In the genomic region with DNA sequence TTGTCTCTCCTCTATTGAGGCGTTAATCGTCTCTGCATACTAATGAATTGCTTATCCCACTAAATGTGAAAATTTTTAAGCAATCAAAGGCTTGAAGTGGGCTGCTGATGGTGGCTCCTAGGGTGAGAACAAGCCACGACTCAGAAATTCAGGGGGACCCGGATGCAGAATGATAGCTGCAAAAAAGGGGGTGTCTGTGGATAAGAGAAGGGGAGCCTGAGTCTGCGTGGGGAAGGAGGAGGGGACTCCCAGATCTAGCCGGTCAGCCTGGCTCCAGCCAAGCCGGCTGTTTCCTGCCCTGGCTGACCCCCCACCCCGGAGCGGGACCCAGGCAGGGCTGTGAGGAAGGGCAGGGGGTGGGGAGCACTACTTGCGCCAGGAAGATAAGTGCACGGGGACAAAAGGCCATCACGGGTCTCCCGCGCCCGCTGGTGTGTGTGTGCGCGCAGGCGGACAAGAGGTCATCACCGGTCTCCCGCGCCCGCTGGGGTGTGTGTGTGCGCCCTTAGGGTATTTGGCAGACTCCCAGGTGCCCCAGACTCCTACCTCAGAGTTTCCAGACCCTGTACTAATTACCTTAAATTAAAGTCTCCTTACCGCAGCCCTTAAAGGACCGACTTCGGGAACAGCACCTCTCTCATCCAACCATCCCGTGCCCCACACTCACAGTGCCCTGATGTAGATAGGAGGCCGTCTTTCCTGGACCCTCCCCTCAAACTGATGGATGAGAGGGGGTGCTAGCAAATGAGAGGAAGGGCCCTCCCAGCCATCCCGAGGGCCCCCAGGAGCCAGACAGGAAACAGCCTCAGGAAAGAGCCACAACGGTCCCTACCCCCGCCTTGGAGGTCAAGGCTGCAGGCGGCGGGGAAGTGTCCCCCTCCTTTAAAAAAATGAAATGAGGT, we compare ENCODE assay signal across 8 mouse cellular contexts. TPM values are rescaled to one million over a fixed set of nuclear protein-coding genes. Genes with fewer than 3 reads are reported as not detected.
DNase-seq lines count a peak whose midpoint lies in the region; ATAC-seq lines count a peak whose summit lies in the region.

No protein-coding gene starts in this region.

- H3K4me2 ChIP-seq in forebrain, embryonic 16.5 days (ENCODE audit: low read length), result peak overlapping the region; percentile 99
- peak overlapping the region; percentile 85 for H3K4me2 ChIP-seq in hindbrain, embryonic 11.5 days (replicated peaks; ENCODE audit: low read depth, low read length)
- H3K4me2 ChIP-seq in limb, embryonic 13.5 days (replicated peaks), result peak overlapping the region; percentile 95
- H3K4me2 ChIP-seq in midbrain, embryonic 15.5 days, result peak overlapping the region; percentile 95

- H3K36me3 ChIP-seq in forebrain, embryonic 16.5 days (ENCODE audit: control insufficient read depth, insufficient read depth), result no peaks in the 10 kb centered on the region
- no peaks in the 10 kb centered on the region for H3K36me3 ChIP-seq in hindbrain, embryonic 11.5 days (ENCODE audit: control insufficient read depth, insufficient read depth, low read length)
- peaks cover 3% of the 10 kb centered on the region for H3K36me3 ChIP-seq in limb, embryonic 13.5 days
- no peaks in the 10 kb centered on the region for H3K36me3 ChIP-seq in midbrain, embryonic 15.5 days (replicated peaks)

- no peak for ATAC-seq in forebrain, embryonic 16.5 days
- peak; percentile 26; the same call in 1 of the 2 replicates for ATAC-seq in hindbrain, embryonic 11.5 days (ENCODE audit: low FRiP score)
- no peak for ATAC-seq in limb, embryonic 13.5 days (ENCODE audit: low FRiP score, low read depth)
- no peak; the same call in 1 of the 2 replicates for ATAC-seq in midbrain, embryonic 15.5 days (replicated peaks)

- H3K4me1 ChIP-seq in forebrain, embryonic 16.5 days (replicated peaks; ENCODE audit: control insufficient read depth, insufficient read depth, low read length), result peaks cover 42% of the 10 kb centered on the region
- peaks cover 6% of the 10 kb centered on the region; the same call in 1 of the 2 replicates for H3K4me1 ChIP-seq in hindbrain, embryonic 11.5 days (replicated peaks; ENCODE audit: control insufficient read depth, insufficient read depth, low read length)
- H3K4me1 ChIP-seq in limb, embryonic 13.5 days, result peaks cover 63% of the 10 kb centered on the region
- H3K4me1 ChIP-seq in midbrain, embryonic 15.5 days, result peaks cover 38% of the 10 kb centered on the region

- WGBS in forebrain, embryonic 16.5 days, result 1% methylated on average over 33 of the region's 33 CpGs
- WGBS in hindbrain, embryonic 11.5 days, result under 1% methylated on average over 33 of the region's 33 CpGs
- 1% methylated on average over 33 of the region's 33 CpGs for WGBS in limb, embryonic 13.5 days
- under 1% methylated on average over 31 of the region's 33 CpGs for WGBS in midbrain, embryonic 15.5 days

- peaks cover 6% of the 10 kb centered on the region; the same call in 1 of the 2 replicates for H3K27me3 ChIP-seq in forebrain, embryonic 16.5 days (replicated peaks; ENCODE audit: control insufficient read depth, insufficient read depth, low read length)
- H3K27me3 ChIP-seq in hindbrain, embryonic 11.5 days (ENCODE audit: control insufficient read depth, insufficient read depth, low read length), result no peaks in the 10 kb centered on the region
- no peaks in the 10 kb centered on the region for H3K27me3 ChIP-seq in limb, embryonic 13.5 days
- peaks cover 16% of the 10 kb centered on the region; the same call in 1 of the 2 replicates for H3K27me3 ChIP-seq in midbrain, embryonic 15.5 days (replicated peaks)

- peak overlapping the region; percentile 43 for H3K9ac ChIP-seq in forebrain, embryonic 16.5 days (replicated peaks; ENCODE audit: low read depth, low read length)
- H3K9ac ChIP-seq in hindbrain, embryonic 11.5 days (ENCODE audit: low read depth, low read length), result peak overlapping the region; percentile 92
- H3K9ac ChIP-seq in limb, embryonic 13.5 days, result peak overlapping the region; percentile 69
- peak overlapping the region; percentile 27; the same call in 1 of the 2 replicates for H3K9ac ChIP-seq in midbrain, embryonic 15.5 days

- H3K4me3 ChIP-seq in forebrain, embryonic 16.5 days (replicated peaks; ENCODE audit: low read length), result peak overlapping the region; percentile 72
- H3K4me3 ChIP-seq in hindbrain, embryonic 11.5 days (ENCODE audit: low read depth, low read length), result peak overlapping the region; percentile 87
- H3K4me3 ChIP-seq in limb, embryonic 13.5 days, result peak overlapping the region; percentile 92
- peak overlapping the region; percentile 49 for H3K4me3 ChIP-seq in midbrain, embryonic 15.5 days

- peak; percentile 80 to 89 for DNase-seq in adrenal gland, postnatal 36 days
- peak; percentile 55 for DNase-seq in hindbrain, embryonic 11.5 days (ENCODE audit: low spot score)
- no peak for DNase-seq in cerebellum, postnatal 4 days (ENCODE audit: low spot score in 2 of 2)
- no peak for DNase-seq in layer of hippocampus, adult 8-10 months (ENCODE audit: low spot score in 2 of 2)
- no peak for DNase-seq in cerebellum, adult 11-12 months

- H3K27ac ChIP-seq in forebrain, embryonic 16.5 days (ENCODE audit: low read length), result no peak overlapping the region; the same call in 1 of the 2 replicates
- peak overlapping the region; percentile 18 for H3K27ac ChIP-seq in hindbrain, embryonic 11.5 days (ENCODE audit: low read depth, low read length)
- peak overlapping the region; percentile 99 for H3K27ac ChIP-seq in limb, embryonic 13.5 days
- H3K27ac ChIP-seq in midbrain, embryonic 15.5 days, result no peak overlapping the region

- H3K9me3 ChIP-seq in forebrain, embryonic 16.5 days (ENCODE audit: control insufficient read depth, low read length), result no peaks in the 10 kb centered on the region
- H3K9me3 ChIP-seq in hindbrain, embryonic 11.5 days (ENCODE audit: control insufficient read depth, low read length), result no peaks in the 10 kb centered on the region
- H3K9me3 ChIP-seq in limb, embryonic 13.5 days, result no peaks in the 10 kb centered on the region
- no peaks in the 10 kb centered on the region for H3K9me3 ChIP-seq in midbrain, embryonic 15.5 days

RNA-seq across cellular contexts. Expression of a gene that starts 1.2 kb away (rescaled TPM):
- 10 to 100 TPM; 59.4 to 60.6 TPM for total RNA-seq in adrenal gland, postnatal 36 days (2021)
- polyA plus RNA-seq in forebrain, embryonic 16.5 days (2015; fragmentation: Nextera tagmentation; extraction: Ambion mirVana), result 6.1 and 8.1 TPM in 2 replicates
- polyA plus RNA-seq in hindbrain, embryonic 11.5 days (2014; fragmentation: Nextera tagmentation; extraction: Ambion mirVana), result 21.0 and 21.3 TPM in 2 replicates
- 76.5 and 82.3 TPM in 2 replicates for polyA plus RNA-seq in limb, embryonic 13.5 days (2015; fragmentation: Nextera tagmentation; extraction: Ambion mirVana)
- 6.8 and 8.7 TPM in 2 replicates for polyA plus RNA-seq in midbrain, embryonic 15.5 days (2015; fragmentation: Nextera tagmentation; extraction: Ambion mirVana)
- total RNA-seq in layer of hippocampus, adult 8-10 months (2022), result 1 to 10 TPM; 5.6 to 7.2 (median 5.9) TPM

RNA-seq across cellular contexts. Expression of a gene that starts 15.3 kb away (rescaled TPM):
- total RNA-seq in adrenal gland, postnatal 36 days (2021), result 10 to 100 TPM in 1 of 2 experiments, 1 to 10 TPM in 1; 8.0 to 11.5 TPM
- polyA plus RNA-seq in forebrain, embryonic 16.5 days (2015; fragmentation: Nextera tagmentation; extraction: Ambion mirVana), result 17.7 and 26.0 TPM in 2 replicates
- 7.1 and 7.5 TPM in 2 replicates for polyA plus RNA-seq in hindbrain, embryonic 11.5 days (2014; fragmentation: Nextera tagmentation; extraction: Ambion mirVana)
- 17.2 and 17.9 TPM in 2 replicates for polyA plus RNA-seq in limb, embryonic 13.5 days (2015; fragmentation: Nextera tagmentation; extraction: Ambion mirVana)
- polyA plus RNA-seq in midbrain, embryonic 15.5 days (2015; fragmentation: Nextera tagmentation; extraction: Ambion mirVana), result 27.7 and 29.5 TPM in 2 replicates
- 10 to 100 TPM; 25.6 to 37.8 (median 32.0) TPM for total RNA-seq in layer of hippocampus, adult 8-10 months (2022)

RNA-seq across cellular contexts. Expression of a gene that starts 34.5 kb away (rescaled TPM):
- 10 to 100 TPM; 36.7 to 38.2 TPM for total RNA-seq in adrenal gland, postnatal 36 days (2021)
- polyA plus RNA-seq in forebrain, embryonic 16.5 days (2015; fragmentation: Nextera tagmentation; extraction: Ambion mirVana), result 17.0 and 17.9 TPM in 2 replicates
- polyA plus RNA-seq in hindbrain, embryonic 11.5 days (2014; fragmentation: Nextera tagmentation; extraction: Ambion mirVana), result 27.4 and 28.6 TPM in 2 replicates
- polyA plus RNA-seq in limb, embryonic 13.5 days (2015; fragmentation: Nextera tagmentation; extraction: Ambion mirVana), result 104 and 107 TPM in 2 replicates
- 14.7 and 19.1 TPM in 2 replicates for polyA plus RNA-seq in midbrain, embryonic 15.5 days (2015; fragmentation: Nextera tagmentation; extraction: Ambion mirVana)
- total RNA-seq in layer of hippocampus, adult 8-10 months (2022), result 1 to 10 TPM; 6.1 to 8.0 (median 6.7) TPM

RNA-seq across cellular contexts. Expression of a gene that starts 41.3 kb away (rescaled TPM):
- 100 to 1,000 TPM; 103 to 167 TPM for total RNA-seq in adrenal gland, postnatal 36 days (2021)
- 119 and 125 TPM in 2 replicates for polyA plus RNA-seq in forebrain, embryonic 16.5 days (2015; fragmentation: Nextera tagmentation; extraction: Ambion mirVana)
- 138 and 140 TPM in 2 replicates for polyA plus RNA-seq in hindbrain, embryonic 11.5 days (2014; fragmentation: Nextera tagmentation; extraction: Ambion mirVana)
- polyA plus RNA-seq in limb, embryonic 13.5 days (2015; fragmentation: Nextera tagmentation; extraction: Ambion mirVana), result 141 and 149 TPM in 2 replicates
- polyA plus RNA-seq in midbrain, embryonic 15.5 days (2015; fragmentation: Nextera tagmentation; extraction: Ambion mirVana), result 106 and 107 TPM in 2 replicates
- total RNA-seq in layer of hippocampus, adult 8-10 months (2022), result 100 to 1,000 TPM; 220 to 278 (median 242) TPM

RNA-seq across cellular contexts. Expression of a gene that starts 54.3 kb away (rescaled TPM):
- total RNA-seq in adrenal gland, postnatal 36 days (2021), result 10 to 100 TPM; 10.2 to 12.7 TPM
- 6.1 and 8.9 TPM in 2 replicates for polyA plus RNA-seq in forebrain, embryonic 16.5 days (2015; fragmentation: Nextera tagmentation; extraction: Ambion mirVana)
- 8.6 and 9.0 TPM in 2 replicates for polyA plus RNA-seq in hindbrain, embryonic 11.5 days (2014; fragmentation: Nextera tagmentation; extraction: Ambion mirVana)
- polyA plus RNA-seq in limb, embryonic 13.5 days (2015; fragmentation: Nextera tagmentation; extraction: Ambion mirVana), result 8.4 and 9.6 TPM in 2 replicates
- polyA plus RNA-seq in midbrain, embryonic 15.5 days (2015; fragmentation: Nextera tagmentation; extraction: Ambion mirVana), result 18.2 and 18.7 TPM in 2 replicates
- total RNA-seq in layer of hippocampus, adult 8-10 months (2022), result 10 to 100 TPM in 3 of 4 experiments, 1 to 10 TPM in 1; 7.4 to 14.7 (median 12.7) TPM

Comparison
In these comparisons a context has a peak if more than half of its experiments do, and no peak if none do; other contexts are left out.
1. DNase-seq: peak in adrenal gland, postnatal 36 days (2 of 2) and hindbrain, embryonic 11.5 days (single experiment); none in cerebellum, postnatal 4 days (0 of 2), layer of hippocampus, adult 8-10 months (0 of 2) and cerebellum, adult 11-12 months (single experiment).
2. H3K27ac ChIP-seq: peak in hindbrain, embryonic 11.5 days (single experiment) and limb, embryonic 13.5 days (single experiment); none in forebrain, embryonic 16.5 days (single experiment) and midbrain, embryonic 15.5 days (single experiment).
3. H3K9ac ChIP-seq: peak in every context shown above with its lines; median percentile 92 in hindbrain, embryonic 11.5 days; 69 in limb, embryonic 13.5 days; 43 in forebrain, embryonic 16.5 days; 27 in midbrain, embryonic 15.5 days.
4. Peak in every context shown above with its lines, with median percentiles within 50 percentile points of each other: H3K4me2 ChIP-seq and H3K4me3 ChIP-seq.